Mouse (Mus musculus) cerebellum, adult 2 months (tissue): ENCODE results near the gene Stx5a.

Experiments used
- CTCF ChIP-seq: fragments of 200-500 bp; IDR thresholded peaks from 2 replicates; pipeline ENCODE4 v1.5.1; 2011; ENCODE audit warnings: low read depth, mild to moderate bottlenecking, control low read depth, low read length, moderate library complexity, borderline replicate concordance; ENCODE audit not compliant: insufficient read depth
- POLR2A ChIP-seq: fragments of 200-500 bp; IDR thresholded peaks from 2 replicates; pipeline ENCODE4 v1.6.1; 2011; ENCODE audit warnings: low read length, control low read depth, borderline replicate concordance; ENCODE audit not compliant: insufficient read depth

DNA sequence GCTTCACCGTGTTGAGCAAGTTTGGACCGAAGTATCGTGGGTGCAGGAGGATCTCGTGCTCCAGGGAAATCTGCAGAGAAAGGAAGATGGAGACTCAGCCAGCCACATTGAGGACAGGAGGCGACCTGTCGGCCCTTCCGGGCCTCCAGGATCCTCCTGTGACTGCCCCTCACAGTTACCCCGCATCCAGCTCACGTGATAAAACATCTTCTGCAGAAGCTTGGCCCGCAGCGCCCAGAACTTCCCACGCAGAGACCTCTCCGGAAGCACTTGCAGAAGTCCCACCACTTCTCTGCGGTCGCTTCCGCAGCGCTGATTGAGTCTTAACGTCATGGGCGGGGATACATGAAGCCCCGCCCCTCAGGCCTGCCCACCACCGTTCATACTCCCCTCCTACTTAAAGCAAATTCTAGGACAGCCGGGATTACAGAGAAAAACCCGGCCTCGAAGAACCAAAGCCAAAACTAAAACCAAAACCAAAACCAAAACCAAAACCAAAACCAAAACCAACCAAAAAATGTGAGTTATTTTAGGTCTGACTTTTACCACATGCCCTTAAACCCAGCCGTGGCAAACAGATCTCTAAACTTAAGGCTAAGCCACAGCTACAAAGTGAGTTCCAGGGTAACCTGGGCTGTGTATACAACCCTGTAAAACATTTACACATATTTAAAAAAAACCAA, 57.2 kb downstream of the Stx5a start, which contains the start of gene Polr2g:
- TF ChIP-seq POLR2A (peak; percentile 76; the same call in 1 of the 2 replicates), CTCF (no peak)
